Mouse (Mus musculus) heart, adult 2 months (tissue): ENCODE measurements around the gene Ugt1a5. TPM values are rescaled to one million over a fixed set of nuclear protein-coding genes. Genes with fewer than 3 reads are reported as not detected.
"Not testable (repeated sequence)": the region's sequence is repeated elsewhere in the genome, so short reads cannot be mapped to it uniquely, and the experiment has no call there.

Experiments used
- DNase-seq, 2 experiments: peaks; one replicate each; pipeline ENCODE4 v3.0.0; 2021
- H3K27ac ChIP-seq: fragments of 200-600 bp; 2 replicates; pipeline ENCODE4 v1.8.1; 2022
- H3K27me3 ChIP-seq: fragments of 200-500 bp; 2 replicates; pipeline ENCODE4 v1.6.1; 2012; ENCODE audit warnings: mild to moderate bottlenecking, low read length, inconsistent platforms, mixed read lengths; ENCODE audit not compliant: control insufficient read depth, insufficient read depth
- H3K36me3 ChIP-seq: fragments of 200-500 bp; 2 replicates; pipeline ENCODE4 v1.6.1; 2012; ENCODE audit warnings: low read length, inconsistent platforms; ENCODE audit not compliant: control insufficient read depth, insufficient read depth
- H3K4me1 ChIP-seq: fragments of 200-500 bp; 2 replicates; pipeline ENCODE4 v1.6.1; 2011; ENCODE audit warnings: low read length; ENCODE audit not compliant: control insufficient read depth, insufficient read depth
- H3K4me3 ChIP-seq: fragments of 200-600 bp; 2 replicates; pipeline ENCODE4 v1.8.1; 2022
- H3K79me2 ChIP-seq: fragments of 200-500 bp; replicated peaks from 2 replicates; pipeline ENCODE4 v1.6.1; 2012; ENCODE audit warnings: mild to moderate bottlenecking, inconsistent platforms, low read length, moderate library complexity, mixed read lengths; ENCODE audit not compliant: control insufficient read depth, insufficient read depth
- H3K9ac ChIP-seq: fragments of 200-500 bp; 2 replicates; pipeline ENCODE4 v1.6.1; 2012; ENCODE audit warnings: low read depth, mild to moderate bottlenecking, control low read depth, inconsistent platforms, low read length, mixed read lengths
- CTCF ChIP-seq: fragments of 200-600 bp; IDR thresholded peaks from 2 replicates; pipeline ENCODE4 v1.8.1; 2022; ENCODE audit warnings: antibody characterized with exemption, mild to moderate bottlenecking, moderate library complexity
- EP300 ChIP-seq: fragments of 200-500 bp; IDR thresholded peaks from 2 replicates; pipeline ENCODE4 v1.6.1; 2011; ENCODE audit warnings: low read depth, low read length, control low read depth; ENCODE audit not compliant: insufficient read depth
- POLR2A ChIP-seq: fragments of 200-500 bp; IDR thresholded peaks from 2 replicates; pipeline ENCODE4 v1.6.1; 2011; ENCODE audit warnings: mild to moderate bottlenecking, low read depth, low read length, control low read depth; ENCODE audit not compliant: insufficient read depth
- WGBS: fragments of 180-500 bp; shearing (Covaris S2); methylation state at CpG from one replicate; pipeline ENCODE4 v1.1.7; 2018; 5-methylcytosine and 5-hydroxymethylcytosine counted together
- intact Hi-C: fragments of 180-260 bp; cut with DNase I; formaldehyde crosslinking; loops from one replicate; pipeline ENCODE4 v1.15.1; 2025
- polyA plus RNA-seq: library from polyadenylated mRNA; depleted of rRNA; stranded (reverse); fragments of >200 nt; gene quantifications from 2 replicates; pipeline ENCODE4 v1.2.3, GENCODE M21; 2012
- total RNA-seq, 2 experiments: library from RNA; stranded (reverse); gene quantifications; 2 replicates each; pipeline ENCODE4 v1.2.3; 2021

Gene Ugt1a5
- total and polyA plus RNA-seq, 3 experiments = not detected

DNA sequence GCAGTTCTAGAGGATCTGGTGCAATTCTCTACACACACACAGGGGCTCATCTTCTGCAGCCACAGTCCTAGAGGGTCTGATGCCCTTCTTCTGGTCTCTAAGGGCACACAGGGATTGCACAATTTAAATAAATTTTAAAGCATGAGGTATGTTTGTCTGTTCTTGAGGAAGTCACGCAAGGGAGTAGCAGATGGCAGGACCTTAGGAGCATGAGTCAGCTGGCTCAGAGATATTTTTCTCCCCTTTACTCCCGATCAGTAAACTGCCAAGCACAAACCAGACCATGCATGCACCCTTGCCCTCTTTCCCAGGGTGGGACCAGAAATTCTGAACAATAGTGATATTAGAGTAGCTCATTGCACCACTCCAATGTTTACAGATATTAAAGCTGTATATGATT, 7.4 kb upstream of the Ugt1a5 start:
- WGBS = 55% methylated on average over 2 of the region's 2 CpGs
- intact Hi-C loops = no loop called here

GRCm38 (mm10) chr1:88172190-88172589, 6.4 kb downstream of the Ugt1a5 start:
- 71% methylated on average over 7 of the region's 7 CpGs for WGBS
- H3K36me3 ChIP-seq, intact Hi-C loops, DNase-seq, H3K4me1 ChIP-seq, H3K79me2 ChIP-seq, H3K4me3 ChIP-seq, H3K27ac ChIP-seq, H3K9ac ChIP-seq, H3K27me3 ChIP-seq: not testable (repeated sequence)

More for the DNA sequence above, 7.4 kb upstream of the Ugt1a5 start:
- no peak for DNase-seq
- Histone ChIP-seq H3K4me1 (no peaks in the 10 kb centered on the region), H3K27me3 (no peaks in the 10 kb centered on the region), H3K79me2 (no peaks in the 10 kb centered on the region), H3K4me3 (no peak overlapping the region), H3K36me3 (no peaks in the 10 kb centered on the region), H3K9ac (no peak overlapping the region), H3K27ac (no peak overlapping the region)
- TF ChIP-seq CTCF (no peak), POLR2A (no peak), EP300 (no peak)

DNA sequence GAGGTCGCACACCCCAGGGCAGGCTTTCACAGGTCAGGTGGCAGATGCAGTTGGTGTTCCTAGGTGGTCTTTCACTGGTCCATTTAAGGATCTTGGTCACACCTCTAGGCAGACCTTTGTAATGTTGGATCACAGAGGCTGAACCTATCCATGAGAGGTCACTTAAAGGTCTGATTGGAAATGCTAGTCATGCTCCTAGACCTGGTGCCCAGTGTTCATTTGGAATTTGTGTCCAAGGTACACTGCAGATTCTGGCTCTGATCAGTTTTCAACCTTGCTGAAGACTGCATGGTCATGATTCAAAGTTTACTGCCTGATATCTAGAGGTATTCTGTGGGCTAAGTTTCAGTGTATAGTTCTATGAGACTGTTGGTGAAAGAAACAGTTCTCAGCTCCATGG, 13.8 kb downstream of the Ugt1a5 start:
- Histone ChIP-seq H3K9ac (no peak overlapping the region), H3K79me2 (no peaks in the 10 kb centered on the region), H3K27me3 (no peaks in the 10 kb centered on the region), H3K36me3 (no peaks in the 10 kb centered on the region), H3K27ac (no peak overlapping the region), H3K4me1 (no peaks in the 10 kb centered on the region), H3K4me3 (no peak overlapping the region)
- WGBS = 84% methylated on average over 1 of the region's 1 CpGs
- TF ChIP-seq EP300 (no peak), CTCF (no peak), POLR2A (no peak)
- DNase-seq = no peak
- intact Hi-C loops = no loop called here

- Histone ChIP-seq H3K27ac (no peak overlapping the region), H3K79me2 (no peaks in the 10 kb centered on the region), H3K36me3 (no peaks in the 10 kb centered on the region), H3K9ac (no peak overlapping the region), H3K27me3 (no peaks in the 10 kb centered on the region), H3K4me1 (no peaks in the 10 kb centered on the region), H3K4me3 (no peak overlapping the region)
- TF ChIP-seq POLR2A = no peak
- no peak for TF ChIP-seq CTCF
- no peak for TF ChIP-seq EP300
- intact Hi-C loops = no loop called here
- WGBS = 88% methylated on average over 5 of the region's 5 CpGs
- no peak for DNase-seq
Measured at GRCm38 (mm10) chr1:88186325-88186935, 20.6 kb downstream of the Ugt1a5 start.

DNA sequence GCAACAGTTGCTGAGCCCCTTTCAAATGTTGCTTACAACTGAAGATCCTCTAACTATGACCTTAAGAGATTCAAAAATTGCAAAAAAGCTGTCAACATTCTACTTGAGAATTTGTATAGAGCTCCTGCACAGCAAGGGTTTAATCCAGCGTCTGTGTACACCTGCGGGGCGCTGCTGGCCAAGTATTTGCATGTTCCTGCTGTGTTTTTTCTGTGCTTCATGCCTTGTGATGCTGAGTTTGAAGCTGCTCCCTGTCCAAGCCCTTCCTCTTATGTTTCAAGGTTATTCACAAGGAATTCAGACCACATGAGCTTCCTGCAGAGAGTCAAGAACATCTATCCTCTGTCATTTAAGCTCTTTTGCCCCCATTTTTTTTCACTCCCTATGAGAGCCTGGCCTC, 26.3 kb downstream of the Ugt1a5 start:
- Histone ChIP-seq H3K27me3 (no peaks in the 10 kb centered on the region), H3K9ac (no peak overlapping the region), H3K36me3 (no peaks in the 10 kb centered on the region), H3K27ac (no peak overlapping the region), H3K4me1 (no peaks in the 10 kb centered on the region), H3K4me3 (no peak overlapping the region), H3K79me2 (no peaks in the 10 kb centered on the region)
- DNase-seq = no peak
- intact Hi-C loops = no loop called here
- 72% methylated on average over 3 of the region's 3 CpGs for WGBS
- TF ChIP-seq EP300 (no peak), POLR2A (no peak), CTCF (no peak)

DNA sequence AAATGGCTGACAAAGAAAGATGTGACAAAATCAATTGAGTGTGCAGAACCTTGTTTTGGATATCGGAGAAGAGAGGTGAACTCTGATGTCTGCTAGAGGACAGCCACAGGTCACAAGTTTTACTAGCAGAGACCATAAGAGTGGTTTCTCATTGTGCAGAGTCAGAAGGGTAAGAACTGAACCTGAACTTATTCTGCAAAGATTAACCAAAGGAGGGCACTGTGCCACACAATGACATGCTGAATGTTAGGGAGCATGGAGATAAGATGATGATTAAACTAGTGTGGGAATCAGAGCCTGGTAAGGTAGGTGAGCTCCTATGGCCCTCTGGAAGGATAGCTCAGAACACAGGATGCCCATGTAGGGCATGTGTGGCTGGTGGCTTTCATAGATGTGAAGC, 29.9 kb downstream of the Ugt1a5 start:
- TF ChIP-seq CTCF (no peak), POLR2A (no peak), EP300 (no peak)
- Histone ChIP-seq H3K9ac (no peak overlapping the region), H3K27ac (no peak overlapping the region), H3K79me2 (no peaks in the 10 kb centered on the region), H3K36me3 (no peaks in the 10 kb centered on the region), H3K27me3 (0 out of 2 replicates have a peak, but pooled peaks cover 1% of the 10 kb centered on the region), H3K4me3 (no peak overlapping the region), H3K4me1 (no peaks in the 10 kb centered on the region)
- DNase-seq = no peak
- intact Hi-C loops = no loop called here
- WGBS = 84% methylated on average over 1 of the region's 1 CpGs
